Mouse (Mus musculus): ENCODE measurements at regions not wholly inside any gene's neighbourhood (a gene's known extent, or its start where the extent isn't known, plus 50 kb on each side); places are given as distances from the start of the nearest gene placed in this dataset.

GRCm38 (mm10) chr5:101297511-101298102, 367.2 kb downstream of the Nkx6-1 start:
- DNase-seq (ENCODE audit: low read depth, low spot score) = no peak

GRCm38 (mm10) chr5:101295941-101296340, 368.9 kb downstream of the Nkx6-1 start:
- no peak for DNase-seq (ENCODE audit: low read depth, low spot score)

GRCm38 (mm10) chr5:101294031-101294430, 370.8 kb downstream of the Nkx6-1 start:
- no peak for DNase-seq (ENCODE audit: low read depth, low spot score)

GRCm38 (mm10) chr5:101288358-101288757, 376.4 kb downstream of the Nkx6-1 start:
- no peak for DNase-seq (ENCODE audit: low read depth, low spot score)

- no peak for DNase-seq (ENCODE audit: low read depth, low spot score)
Observed at GRCm38 (mm10) chr5:101285941-101286340, 378.9 kb downstream of the Nkx6-1 start.

GRCm38 (mm10) chr5:101250474-101250873, 405.0 kb downstream of the Gpat3 start:
- no peak for DNase-seq (ENCODE audit: low read depth, low spot score)

- peak; percentile 30 for DNase-seq (ENCODE audit: low read depth, low spot score)
Observed at GRCm38 (mm10) chr5:101242651-101243050, 397.1 kb downstream of the Gpat3 start.

GRCm38 (mm10) chr5:101239298-101240118, 394.0 kb downstream of the Gpat3 start:
- no peak for DNase-seq (ENCODE audit: low read depth, low spot score)

GRCm38 (mm10) chr5:101236163-101236693, 390.7 kb downstream of the Gpat3 start:
- no peak for DNase-seq (ENCODE audit: low read depth, low spot score)

- no peak for DNase-seq (ENCODE audit: low read depth, low spot score)
Observed at GRCm38 (mm10) chr5:101222390-101222789, 376.9 kb downstream of the Gpat3 start.

- DNase-seq (ENCODE audit: low read depth, low spot score) = no peak
Observed at GRCm38 (mm10) chr5:101218082-101218481, 372.6 kb downstream of the Gpat3 start.

- DNase-seq (ENCODE audit: low read depth, low spot score) = no peak
Observed at GRCm38 (mm10) chr5:101216837-101217571, 371.5 kb downstream of the Gpat3 start.

GRCm38 (mm10) chr5:101211974-101212373, 366.5 kb downstream of the Gpat3 start:
- no peak for DNase-seq (ENCODE audit: low read depth, low spot score)

GRCm38 (mm10) chr5:101208150-101208549, 362.6 kb downstream of the Gpat3 start:
- DNase-seq (ENCODE audit: low read depth, low spot score) = no peak

- DNase-seq (ENCODE audit: low read depth, low spot score) = no peak
Observed at GRCm38 (mm10) chr5:101195501-101195900, 350.0 kb downstream of the Gpat3 start.

GRCm38 (mm10) chr5:101190976-101191375, 345.5 kb downstream of the Gpat3 start:
- no peak for DNase-seq (ENCODE audit: low read depth, low spot score)

GRCm38 (mm10) chr5:101173183-101173582, 327.7 kb downstream of the Gpat3 start:
- no peak for DNase-seq (ENCODE audit: low read depth, low spot score)

GRCm38 (mm10) chr5:101172782-101173181, 327.3 kb downstream of the Gpat3 start:
- no peak for DNase-seq (ENCODE audit: low read depth, low spot score)

- no peak for DNase-seq (ENCODE audit: low read depth, low spot score)
Observed at GRCm38 (mm10) chr5:101169074-101169473, 323.6 kb downstream of the Gpat3 start.

GRCm38 (mm10) chr5:101163624-101164213, 318.2 kb downstream of the Gpat3 start:
- DNase-seq (ENCODE audit: low read depth, low spot score) = no peak

GRCm38 (mm10) chr5:101163112-101163511, 317.6 kb downstream of the Gpat3 start:
- DNase-seq (ENCODE audit: low read depth, low spot score) = no peak

GRCm38 (mm10) chr5:101157416-101157815, 311.9 kb downstream of the Gpat3 start:
- no peak for DNase-seq (ENCODE audit: low read depth, low spot score)

Data from brain, embryonic 18.5 days (tissue).